ENCODE assay signal across 22 mouse cellular contexts in genomic region chr15:27662699-27663098, GRCm38 (mm10). TPM values are rescaled to one million over a fixed set of nuclear protein-coding genes. Genes with fewer than 3 reads are reported as not detected.
DNase-seq lines count a peak whose midpoint lies in the region; ATAC-seq and TF ChIP-seq lines count a peak whose summit lies in the region.
"Had no signal": no experiment of that assay in that cellular context is flagged by ENCODE, and none has a peak within 500 bp of the region (broad histone marks: within the 10 kb centered on the region; RNA-seq: fewer than 3 reads in every experiment).

No protein-coding gene starts in this region.

- H3K9me3 ChIP-seq in midbrain, embryonic 11.5 days (ENCODE audit: control insufficient read depth, low read length), result no peaks in the 10 kb centered on the region; the same call in 1 of the 2 replicates
- no peaks in the 10 kb centered on the region for H3K9me3 ChIP-seq in midbrain, embryonic 14.5 days (ENCODE audit: control insufficient read depth, low read length)
- H3K9me3 ChIP-seq in MEL (replicated peaks; ENCODE audit: insufficient read depth, low read length), result no peaks in the 10 kb centered on the region
- H3K9me3 ChIP-seq: embryonic facial prominence, embryonic 10.5 days; embryonic facial prominence, embryonic 12.5 days; forebrain, embryonic 13.5 days had no signal

- H3K9ac ChIP-seq in midbrain, embryonic 11.5 days (ENCODE audit: low read length), result no peak overlapping the region
- H3K9ac ChIP-seq in midbrain, embryonic 14.5 days (replicated peaks; ENCODE audit: low read length), result no peak overlapping the region
- no peak overlapping the region for H3K9ac ChIP-seq in MEL (ENCODE audit: control insufficient read depth, low read depth, low read length, poor library complexity, severe bottlenecking)
- H3K9ac ChIP-seq: embryonic facial prominence, embryonic 12.5 days; forebrain, embryonic 13.5 days; forebrain, embryonic 15.5 days; forebrain, postnatal 0 days had no signal

- H3K4me2 ChIP-seq in midbrain, embryonic 11.5 days, result no peak overlapping the region
- H3K4me2 ChIP-seq in midbrain, embryonic 14.5 days (ENCODE audit: low read length), result no peak overlapping the region
- H3K4me2 ChIP-seq: embryonic facial prominence, embryonic 12.5 days; forebrain, embryonic 13.5 days; forebrain, embryonic 15.5 days had no signal

- TF ChIP-seq POLR2A in MEL (IDR thresholded peaks at IDR 0.05; ENCODE audit: control insufficient read depth in 1 of 2, insufficient read depth in 1 of 2, low read depth in 1 of 2, low read length in 2 of 2, poor library complexity in 1 of 2), result no peak

- no peak for TF ChIP-seq RAD21 in MEL (IDR thresholded peaks at IDR 0.05; ENCODE audit: low read depth, low read length)

- no peaks in the 10 kb centered on the region for H3K4me1 ChIP-seq in midbrain, embryonic 11.5 days (ENCODE audit: control insufficient read depth, insufficient read depth, low read length)
- peaks cover 7% of the 10 kb centered on the region; the same call in 1 of the 2 replicates for H3K4me1 ChIP-seq in midbrain, embryonic 14.5 days (ENCODE audit: control insufficient read depth, insufficient read depth, low read length)
- H3K4me1 ChIP-seq in MEL (ENCODE audit: control insufficient read depth in 1 of 2, insufficient read depth in 2 of 2, low read length in 2 of 2), result peaks cover 14 to 26% of the 10 kb centered on the region in 2 experiments
- H3K4me1 ChIP-seq: forebrain, embryonic 15.5 days had no signal

- no peak for TF ChIP-seq CTCF in MEL (IDR thresholded peaks at IDR 0.05 in 2 of 3, conservative IDR thresholded peaks at IDR 0.05 in 1 of 3; ENCODE audit: control insufficient read depth in 1 of 3, insufficient read depth in 1 of 3, low read depth in 2 of 3, low read length in 3 of 3, poor library complexity in 1 of 3, severe bottlenecking in 1 of 3)

- H3K79me2 ChIP-seq in MEL (ENCODE audit: control insufficient read depth, insufficient read depth, low read length, poor library complexity), result no peaks in the 10 kb centered on the region; the same call in 1 of the 2 replicates

- no peak for ATAC-seq in midbrain, embryonic 11.5 days (ENCODE audit: low FRiP score)
- ATAC-seq in midbrain, embryonic 14.5 days (ENCODE audit: low FRiP score, low TSS enrichment), result no peak
- ATAC-seq in activated CD4-positive, CD25-positive, alpha-beta regulatory T cell, adult 4 months, result no peak
- ATAC-seq: CD4-positive, CD25-positive, alpha-beta regulatory T cell, adult 4 months; forebrain, embryonic 13.5 days; forebrain, embryonic 15.5 days; forebrain, postnatal 0 days had no signal

- TF ChIP-seq EP300 in MEL (IDR thresholded peaks at IDR 0.05; ENCODE audit: low read depth in 1 of 2, low read length in 2 of 2), result peak; percentile 14 to 65; a peak in 3 of 4 replicates

- H3K27ac ChIP-seq in midbrain, embryonic 11.5 days (ENCODE audit: low read depth, low read length), result no peak overlapping the region
- H3K27ac ChIP-seq in midbrain, embryonic 14.5 days (replicated peaks; ENCODE audit: low read depth, low read length), result no peak overlapping the region
- no peak overlapping the region for H3K27ac ChIP-seq in MEL (ENCODE audit: control insufficient read depth, low read depth, low read length)
- H3K27ac ChIP-seq: embryonic facial prominence, embryonic 10.5 days; embryonic facial prominence, embryonic 12.5 days; forebrain, embryonic 13.5 days; forebrain, embryonic 15.5 days had no signal

- peak; percentile 49 for DNase-seq in midbrain, embryonic 11.5 days (ENCODE audit: low spot score, missing footprints)
- no peak for DNase-seq in midbrain, embryonic 14.5 days
- peak; percentile 52 for DNase-seq in MEL (ENCODE audit: low read depth, low spot score)
- DNase-seq in NIH3T3 (ENCODE audit: low read depth), result peak; percentile 54
- DNase-seq in kidney, postnatal 14 days, result no peak
- no peak for DNase-seq in adrenal gland, adult 8-10 months
- DNase-seq: adrenal gland, postnatal 10 days; adrenal gland, postnatal 36 days; B cell, adult 2 months; cerebellum, adult 11-12 months; cerebellum, adult 9-10 months; cerebellum, postnatal 10 days; cerebellum, postnatal 25 days; forebrain, postnatal 0 days had no signal

- WGBS in midbrain, embryonic 11.5 days, result 72% methylated on average over 1 of the region's 1 CpGs
- 55% methylated on average over 1 of the region's 1 CpGs for WGBS in midbrain, embryonic 14.5 days

- no peaks in the 10 kb centered on the region for H3K27me3 ChIP-seq in midbrain, embryonic 11.5 days (ENCODE audit: control insufficient read depth, insufficient read depth, low read length)
- H3K27me3 ChIP-seq in midbrain, embryonic 14.5 days (ENCODE audit: control insufficient read depth, insufficient read depth, low read length), result no peaks in the 10 kb centered on the region
- no peaks in the 10 kb centered on the region for H3K27me3 ChIP-seq in MEL (ENCODE audit: control insufficient read depth in 1 of 2, insufficient read depth in 2 of 2, low read length in 2 of 2)
- H3K27me3 ChIP-seq: CH12.LX; embryonic facial prominence, embryonic 12.5 days; forebrain, embryonic 13.5 days; forebrain, embryonic 15.5 days had no signal

- no peak overlapping the region for H3K4me3 ChIP-seq in midbrain, embryonic 11.5 days (ENCODE audit: low read depth, low read length)
- H3K4me3 ChIP-seq in midbrain, embryonic 14.5 days (replicated peaks; ENCODE audit: low read depth, low read length), result no peak overlapping the region
- H3K4me3 ChIP-seq in MEL (ENCODE audit: control insufficient read depth in 1 of 2, insufficient read depth in 1 of 2, low read depth in 2 of 2, low read length in 2 of 2), result no peak overlapping the region
- H3K4me3 ChIP-seq: embryonic facial prominence, embryonic 10.5 days; embryonic facial prominence, embryonic 12.5 days; forebrain, embryonic 13.5 days; forebrain, embryonic 15.5 days had no signal

- H3K36me3 ChIP-seq in midbrain, embryonic 11.5 days (ENCODE audit: control insufficient read depth, insufficient read depth, low read length), result no peaks in the 10 kb centered on the region
- H3K36me3 ChIP-seq in midbrain, embryonic 14.5 days (ENCODE audit: control insufficient read depth, insufficient read depth, low read length), result no peaks in the 10 kb centered on the region
- peaks cover 0 to 22% of the 10 kb centered on the region in 2 experiments; a peak in 2 of 4 replicates for H3K36me3 ChIP-seq in MEL (ENCODE audit: control insufficient read depth in 1 of 2, insufficient read depth in 2 of 2, low read length in 2 of 2)
- H3K36me3 ChIP-seq: embryonic facial prominence, embryonic 10.5 days; forebrain, embryonic 15.5 days; G1E had no signal

TF ChIP-seq in MEL, 35 proteins besides CTCF, POLR2A, EP300 and RAD21:
- TF ChIP-seq GABPA (IDR thresholded peaks at IDR 0.05; ENCODE audit: low read depth, low read length) (peak; percentile 90), USF2 (IDR thresholded peaks at IDR 0.05; ENCODE audit: borderline replicate concordance in 1 of 2, insufficient read depth in 1 of 2, low read depth in 1 of 2, low read length in 2 of 2) (no peak), ETS1 (IDR thresholded peaks at IDR 0.05; ENCODE audit: low read depth, low read length) (peak; percentile 36; the same call in 1 of the 2 replicates), POLR2AphosphoS5 (IDR thresholded peaks at IDR 0.05; ENCODE audit: borderline replicate concordance, low read depth, low read length) (no peak), ZKSCAN1 (IDR thresholded peaks at IDR 0.05; ENCODE audit: low read depth, low read length) (no peak), USF1 (IDR thresholded peaks at IDR 0.05; ENCODE audit: low read depth, low read length) (no peak), SIN3A (IDR thresholded peaks at IDR 0.05; ENCODE audit: low read length) (no peak), MAFK (IDR thresholded peaks at IDR 0.05; ENCODE audit: borderline replicate concordance, low read depth, low read length) (peak; percentile 78), ZNF384 (IDR thresholded peaks at IDR 0.05; ENCODE audit: low read depth, low read length) (no peak)

RNA-seq across cellular contexts. Expression of gene Otulinl, which starts 18.7 kb away (rescaled TPM):
- polyA plus RNA-seq in midbrain, embryonic 11.5 days (2014; fragmentation: Nextera tagmentation; extraction: Ambion mirVana), result 6.1 and 7.5 TPM in 2 replicates
- polyA plus RNA-seq in midbrain, embryonic 14.5 days (2014; fragmentation: Nextera tagmentation; extraction: Ambion mirVana), result 6.5 and 10.7 TPM in 2 replicates
- 0.42 and 0.50 TPM in 2 replicates for total RNA-seq in MEL (2012; rRNA removed)
- under 1 TPM in 1 of 2 experiments, not detected in 1; 0.14 TPM for polyA plus RNA-seq in MEL (2012; ENCODE audit: insufficient read depth in 1 of 2, insufficient read length in 2 of 2, low read depth in 1 of 2, low replicate concordance in 2 of 2, missing spikeins in 1 of 2)
- polyA plus RNA-seq in activated CD4-positive, CD25-positive, alpha-beta regulatory T cell, adult 4 months (2017; shearing (Covaris generic)), result 100 to 1,000 TPM; 160 to 175 TPM
- 10 to 100 TPM in 1 of 4 experiments, 1 to 10 TPM in 3; 4.5 to 14.4 (median 7.6) TPM for total RNA-seq in adrenal gland, adult 8-10 months (2022)
- total RNA-seq: G1E had no signal
- polyA plus RNA-seq: G1E had no signal

RNA-seq across cellular contexts. Expression of gene Otulin, which starts 32.2 kb away (rescaled TPM):
- 33.3 and 34.0 TPM in 2 replicates for polyA plus RNA-seq in midbrain, embryonic 11.5 days (2014; fragmentation: Nextera tagmentation; extraction: Ambion mirVana)
- 29.7 and 30.1 TPM in 2 replicates for polyA plus RNA-seq in midbrain, embryonic 14.5 days (2014; fragmentation: Nextera tagmentation; extraction: Ambion mirVana)
- total RNA-seq in MEL (2012; rRNA removed), result 64.2 and 65.5 TPM in 2 replicates
- polyA plus RNA-seq in MEL (2012; ENCODE audit: insufficient read depth in 1 of 2, insufficient read length in 2 of 2, low read depth in 1 of 2, low replicate concordance in 2 of 2, missing spikeins in 1 of 2), result 10 to 100 TPM in 1 of 2 experiments, not detected in 1; 70.6 TPM
- polyA plus RNA-seq in activated CD4-positive, CD25-positive, alpha-beta regulatory T cell, adult 4 months (2017; shearing (Covaris generic)), result 10 to 100 TPM; 12.7 to 15.2 TPM
- total RNA-seq in adrenal gland, adult 8-10 months (2022), result 10 to 100 TPM; 37.2 to 42.8 (median 40.0) TPM

Comparison
In these comparisons a context has a peak if more than half of its experiments do, and no peak if none do; other contexts are left out.
1. DNase-seq: peak in midbrain, embryonic 11.5 days (single experiment), MEL (single experiment) and NIH3T3 (single experiment); none in midbrain, embryonic 14.5 days (single experiment), kidney, postnatal 14 days (single experiment) and adrenal gland, adult 8-10 months (single experiment).
2. RNA of gene Otulinl, which starts 18.7 kb away (polyA plus RNA-seq): 160 to 175 TPM in activated CD4-positive, CD25-positive, alpha-beta regulatory T cell, adult 4 months; 6.5 to 10.7 TPM in midbrain, embryonic 14.5 days, 6.1 to 7.5 TPM in midbrain, embryonic 11.5 days and 0.14 TPM in MEL; every median in the first group is over 10 times any median in the second.